Mouse (Mus musculus) heart, adult 2 months (tissue): ENCODE results near the gene Dmkn.

Experiments
- CTCF ChIP-seq: fragments of 200-600 bp; IDR thresholded peaks from 2 replicates; pipeline ENCODE4 v1.8.1; 2022; ENCODE audit warnings: antibody characterized with exemption, mild to moderate bottlenecking, moderate library complexity
- EP300 ChIP-seq: fragments of 200-500 bp; IDR thresholded peaks from 2 replicates; pipeline ENCODE4 v1.6.1; 2011; ENCODE audit warnings: low read depth, low read length, control low read depth; ENCODE audit not compliant: insufficient read depth
- POLR2A ChIP-seq: fragments of 200-500 bp; IDR thresholded peaks from 2 replicates; pipeline ENCODE4 v1.6.1; 2011; ENCODE audit warnings: mild to moderate bottlenecking, low read depth, low read length, control low read depth; ENCODE audit not compliant: insufficient read depth

GRCm38 (mm10) chr7:30763456-30763855 is at the start of gene Dmkn:
- no peak for TF ChIP-seq POLR2A
- no peak for TF ChIP-seq CTCF
- TF ChIP-seq EP300 = no peak
